ENCODE assay signal across 12 mouse cellular contexts in the genomic region with DNA sequence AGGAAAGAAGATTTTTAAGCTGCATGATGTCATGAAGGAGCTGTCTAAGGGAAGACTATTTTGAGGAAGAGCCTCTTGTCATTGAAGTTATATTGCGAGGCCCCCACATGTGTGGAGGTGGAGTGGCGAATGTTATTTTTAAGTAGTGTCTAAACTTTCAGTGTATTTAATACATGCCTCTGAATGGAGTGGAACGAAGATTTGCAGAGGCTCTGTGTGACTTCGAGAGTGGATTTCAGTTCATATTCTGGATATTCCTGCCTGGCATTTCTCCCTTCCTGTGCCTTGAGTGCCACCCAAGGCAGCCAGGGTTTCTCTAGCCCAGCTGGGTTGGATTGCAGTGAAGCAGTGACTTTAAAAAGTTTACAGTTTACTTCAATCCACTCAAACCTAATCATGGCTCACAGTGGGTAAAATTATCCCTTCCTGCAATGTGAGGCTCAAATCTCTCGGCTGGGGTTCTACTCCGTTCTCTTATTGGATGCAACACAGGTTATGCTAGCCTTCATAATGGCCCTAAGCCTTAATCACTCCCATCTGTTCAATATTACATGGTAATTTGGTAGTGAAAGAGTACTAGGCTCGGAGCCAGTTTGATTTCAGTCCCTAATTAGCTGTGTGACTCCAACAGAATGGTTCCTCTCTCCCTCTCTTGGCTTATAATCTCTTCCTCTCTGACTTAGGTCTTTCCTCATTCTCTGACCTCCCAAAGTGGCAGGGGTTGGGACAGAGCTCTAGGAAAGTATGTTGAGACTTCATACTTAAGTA.
DNase-seq lines count a peak whose midpoint lies in the region; ATAC-seq lines count a peak whose summit lies in the region.
"Had no signal": no experiment of that assay in that cellular context is flagged by ENCODE, and none has a peak within 500 bp of the region (broad histone marks: within the 10 kb centered on the region; RNA-seq: fewer than 3 reads in every experiment).

No protein-coding gene starts in this region.

- no peaks in the 10 kb centered on the region for H3K9me3 ChIP-seq in embryonic facial prominence, embryonic 10.5 days
- H3K9me3 ChIP-seq in limb, embryonic 12.5 days = no peaks in the 10 kb centered on the region
- H3K9me3 ChIP-seq: limb, embryonic 15.5 days had no signal

- DNase-seq in layer of hippocampus, postnatal 10 days (ENCODE audit: low spot score in 2 of 2) = peak; percentile 9 to 17
- DNase-seq in layer of hippocampus, adult 8-10 months (ENCODE audit: low spot score in 2 of 2) = no peak
- DNase-seq in embryonic facial prominence, embryonic 10.5 days (ENCODE audit: low spot score) = peak; percentile 44
- DNase-seq in forelimb bud, embryonic 11.5 days (ENCODE audit: low read depth, low spot score) = peak; percentile 62
- DNase-seq in natural killer cell, adult 2 months (ENCODE audit: low spot score in 2 of 2) = no peak
- no peak for DNase-seq in spleen, adult 12 weeks (ENCODE audit: low spot score)
- DNase-seq: heart, adult 18-20 months; kidney, adult 2 months; thymus, postnatal 25 days had no signal

- peak; percentile 89 for ATAC-seq in limb, embryonic 12.5 days (ENCODE audit: insufficient number of reproducible peaks, insufficient read depth, low FRiP score, low TSS enrichment, low read depth)
- ATAC-seq in megakaryocyte, adult 5-6 weeks (ENCODE audit: poor library complexity, severe bottlenecking) = no peak

- no peak overlapping the region for H3K9ac ChIP-seq in limb, embryonic 12.5 days (replicated peaks)
- H3K9ac ChIP-seq: limb, embryonic 15.5 days had no signal

- no peak overlapping the region; the same call in 1 of the 2 replicates for H3K27ac ChIP-seq in embryonic facial prominence, embryonic 10.5 days (replicated peaks)
- peak overlapping the region; percentile 17; the same call in 1 of the 2 replicates for H3K27ac ChIP-seq in limb, embryonic 12.5 days
- H3K27ac ChIP-seq: limb, embryonic 15.5 days had no signal

- no peak overlapping the region for H3K4me3 ChIP-seq in embryonic facial prominence, embryonic 10.5 days
- H3K4me3 ChIP-seq in limb, embryonic 12.5 days (replicated peaks) = no peak overlapping the region
- H3K4me3 ChIP-seq: limb, embryonic 15.5 days had no signal

- peaks cover 25% of the 10 kb centered on the region for H3K4me1 ChIP-seq in embryonic facial prominence, embryonic 10.5 days
- peaks cover 20% of the 10 kb centered on the region; the same call in 1 of the 2 replicates for H3K4me1 ChIP-seq in limb, embryonic 12.5 days (replicated peaks)

- H3K36me3 ChIP-seq in embryonic facial prominence, embryonic 10.5 days (replicated peaks) = no peaks in the 10 kb centered on the region
- no peaks in the 10 kb centered on the region for H3K36me3 ChIP-seq in limb, embryonic 12.5 days
- H3K36me3 ChIP-seq: limb, embryonic 15.5 days had no signal

- no peaks in the 10 kb centered on the region for H3K27me3 ChIP-seq in embryonic facial prominence, embryonic 10.5 days (replicated peaks; ENCODE audit: low read depth, poor library complexity, severe bottlenecking)
- H3K27me3 ChIP-seq in limb, embryonic 12.5 days = no peaks in the 10 kb centered on the region
- H3K27me3 ChIP-seq: limb, embryonic 15.5 days had no signal

- H3K4me2 ChIP-seq in limb, embryonic 12.5 days = no peak overlapping the region
- H3K4me2 ChIP-seq: limb, embryonic 15.5 days had no signal

- 63% methylated on average over 7 of the region's 7 CpGs for WGBS in embryonic facial prominence, embryonic 10.5 days
- WGBS in limb, embryonic 12.5 days = 46% methylated on average over 7 of the region's 7 CpGs

Comparison
In these comparisons a context has a peak if more than half of its experiments do, and no peak if none do; other contexts are left out.
1. DNase-seq: peak in layer of hippocampus, postnatal 10 days (2 of 2), embryonic facial prominence, embryonic 10.5 days (single experiment) and forelimb bud, embryonic 11.5 days (single experiment); none in layer of hippocampus, adult 8-10 months (0 of 2), natural killer cell, adult 2 months (0 of 2) and spleen, adult 12 weeks (single experiment).